Mouse (Mus musculus) ES-E14 (cell line): Measurements from ENCODE around the gene Cmah. TPM values are rescaled to one million over a fixed set of nuclear protein-coding genes. Genes with fewer than 3 reads are reported as not detected.

Experiments
- DNase-seq: peaks from one replicate; pipeline ENCODE4 v3.0.0-alpha.2; 2013; ENCODE audit warnings: low read depth, low spot score
- H3K27ac ChIP-seq: 2 replicates; pipeline ENCODE4 v1.5.1; 2012; ENCODE audit warnings: low read depth, mild to moderate bottlenecking, low read length, moderate library complexity, mixed read lengths; ENCODE audit not compliant: poor library complexity, insufficient read depth, severe bottlenecking
- H3K36me3 ChIP-seq: 2 replicates; pipeline ENCODE4 v1.6.1; 2012; ENCODE audit warnings: mild to moderate bottlenecking, low read length, moderate library complexity, mixed read lengths; ENCODE audit not compliant: control insufficient read depth, poor library complexity, insufficient read depth, severe bottlenecking
- H3K4me1 ChIP-seq, 2 experiments: fragments of 150-350 bp in 1 of 2; sonication (generic) in 1 of 2; 2 replicates each; pipeline ENCODE4 v1.6.1; 2012; ENCODE audit warnings: low read length in 2 of 2, mild to moderate bottlenecking in 1 of 2, mixed read lengths in 1 of 2; ENCODE audit not compliant: control insufficient read depth in 2 of 2, insufficient read depth in 2 of 2, poor library complexity in 1 of 2
- H3K4me3 ChIP-seq, 2 experiments: fragments of 150-350 bp in 1 of 2; sonication (generic) in 1 of 2; 2 replicates each; pipeline ENCODE4 v1.5.1; 2012; ENCODE audit warnings: low read length in 2 of 2, low read depth in 1 of 2, mild to moderate bottlenecking in 1 of 2, mixed read lengths in 1 of 2; ENCODE audit not compliant: insufficient read depth in 1 of 2, poor library complexity in 1 of 2, severe bottlenecking in 1 of 2
- H3K9ac ChIP-seq: 2 replicates; pipeline ENCODE4 v1.6.1; 2012; ENCODE audit warnings: low read depth, mild to moderate bottlenecking, low read length, mixed read lengths; ENCODE audit not compliant: poor library complexity, insufficient read depth, severe bottlenecking
- H3K9me3 ChIP-seq: fragments of 150-350 bp; sonication (generic); 2 replicates; pipeline ENCODE4 v1.6.1; 2012; ENCODE audit warnings: low read depth, mild to moderate bottlenecking, low read length; ENCODE audit not compliant: control insufficient read depth, insufficient read depth
- CHD2 ChIP-seq: IDR thresholded peaks from 2 replicates; pipeline ENCODE4 v1.6.1; 2014; ENCODE audit warnings: mild to moderate bottlenecking, low read depth, low read length, inconsistent platforms
- HCFC1 ChIP-seq: IDR thresholded peaks from 2 replicates; pipeline ENCODE4 v1.6.1; 2012; ENCODE audit warnings: low read length, inconsistent platforms, borderline replicate concordance; ENCODE audit not compliant: insufficient read depth
- MAFK ChIP-seq: IDR thresholded peaks from 2 replicates; pipeline ENCODE4 v1.6.1; 2014; ENCODE audit warnings: mild to moderate bottlenecking, low read depth, low read length, inconsistent platforms; ENCODE audit not compliant: insufficient read depth
- ZC3H11A ChIP-seq: IDR thresholded peaks from 2 replicates; pipeline ENCODE4 v1.6.1; 2012; ENCODE audit warnings: low read depth, mild to moderate bottlenecking, inconsistent platforms, low read length, borderline replicate concordance
- ZNF384 ChIP-seq: IDR thresholded peaks from 2 replicates; pipeline ENCODE4 v1.6.1; 2012; ENCODE audit warnings: low read depth, low read length, inconsistent platforms
- in situ Hi-C, 2 experiments: fragments of 600-800 bp; cut with MboI; formaldehyde crosslinking; loops; one replicate each; pipeline ENCODE4 v1.15.1; 2025; ENCODE audit warnings: low sequenced_read_pairs in 2 of 2, inconsistent platforms in 1 of 2; ENCODE audit not compliant: unreplicated experiment in 2 of 2
- total RNA-seq: library from RNA; depleted of rRNA; stranded (reverse); fragments of 300-350 nt; gene quantifications from 2 replicates; pipeline ENCODE4 v1.2.3, GENCODE M21; 2012

Cmah gene
- total RNA-seq, 1 experiment, result 0.18 TPM

GRCm38 (mm10) chr13:24316563-24316962 lies 10.6 kb upstream of the Cmah start:
- H3K4me1 ChIP-seq, result no peaks in the 10 kb centered on the region
- H3K4me3 ChIP-seq, result no peak overlapping the region
- no peak for DNase-seq
- in situ Hi-C loops, result loop anchor here (25.0 kb wide), 2 partner anchors 479 to 529 kb away; partner anchors contain the start of gene Slc17a3 (in 1 of the 2)
- H3K36me3 ChIP-seq, result no peaks in the 10 kb centered on the region
- no peak overlapping the region for H3K27ac ChIP-seq
- H3K9me3 ChIP-seq, result no peaks in the 10 kb centered on the region
- TF ChIP-seq ZNF384 (no peak), MAFK (no peak), ZC3H11A (no peak), HCFC1 (no peak), CHD2 (no peak)
- H3K9ac ChIP-seq, result no peak overlapping the region

- peak; percentile 19 for DNase-seq
- Histone ChIP-seq H3K9ac (no peak overlapping the region), H3K9me3 (no peaks in the 10 kb centered on the region), H3K36me3 (no peaks in the 10 kb centered on the region), H3K27ac (no peak overlapping the region), H3K4me3 (no peak overlapping the region), H3K4me1 (no peaks in the 10 kb centered on the region)
- in situ Hi-C loops, result loop anchor here (25.0 kb wide), 2 partner anchors 481 to 531 kb away; partner anchors contain the start of gene Slc17a3 (in 1 of the 2)
- no peak for TF ChIP-seq CHD2
- no peak for TF ChIP-seq ZNF384
- no peak for TF ChIP-seq MAFK
- no peak for TF ChIP-seq HCFC1
- TF ChIP-seq ZC3H11A, result peak; percentile 36; the same call in 1 of the 2 replicates
Observed at GRCm38 (mm10) chr13:24318618-24319017, 8.6 kb upstream of the Cmah start.

- Histone ChIP-seq H3K4me1 (no peaks in the 10 kb centered on the region), H3K4me3 (no peak overlapping the region), H3K9ac (no peak overlapping the region), H3K9me3 (no peaks in the 10 kb centered on the region), H3K27ac (no peak overlapping the region), H3K36me3 (no peaks in the 10 kb centered on the region)
- TF ChIP-seq HCFC1 (no peak), CHD2 (no peak), ZC3H11A (no peak), MAFK (no peak), ZNF384 (no peak)
- in situ Hi-C loops, result loop anchor here (25.0 kb wide), 2 partner anchors 484 to 534 kb away; partner anchors contain the start of gene Slc17a3 (in 1 of the 2)
- no peak for DNase-seq
Observed at GRCm38 (mm10) chr13:24321313-24321712, 5.9 kb upstream of the Cmah start.

GRCm38 (mm10) chr13:24328036-24328817 lies 1.0 kb downstream of the Cmah start:
- Histone ChIP-seq H3K4me3 (no peak overlapping the region), H3K9me3 (no peaks in the 10 kb centered on the region), H3K27ac (no peak overlapping the region), H3K9ac (no peak overlapping the region), H3K36me3 (no peaks in the 10 kb centered on the region), H3K4me1 (no peaks in the 10 kb centered on the region)
- TF ChIP-seq ZC3H11A (no peak), CHD2 (no peak), HCFC1 (no peak), MAFK (no peak), ZNF384 (no peak)
- DNase-seq, result no peak
- in situ Hi-C loops, result no loop called here
